Mouse (Mus musculus): Measurements from ENCODE around the gene Srp72. TPM values are rescaled to one million over a fixed set of nuclear protein-coding genes. Genes with fewer than 3 reads are reported as not detected.

Srp72 gene
- 130 TPM for polyA plus RNA-seq (2015; fragmentation: Illumina TruSeq; extraction: RNeasy Lipid Tissue Mini Kit (QIAGEN cat#74804); ENCODE audit: insufficient read depth, low replicate concordance)

DNA sequence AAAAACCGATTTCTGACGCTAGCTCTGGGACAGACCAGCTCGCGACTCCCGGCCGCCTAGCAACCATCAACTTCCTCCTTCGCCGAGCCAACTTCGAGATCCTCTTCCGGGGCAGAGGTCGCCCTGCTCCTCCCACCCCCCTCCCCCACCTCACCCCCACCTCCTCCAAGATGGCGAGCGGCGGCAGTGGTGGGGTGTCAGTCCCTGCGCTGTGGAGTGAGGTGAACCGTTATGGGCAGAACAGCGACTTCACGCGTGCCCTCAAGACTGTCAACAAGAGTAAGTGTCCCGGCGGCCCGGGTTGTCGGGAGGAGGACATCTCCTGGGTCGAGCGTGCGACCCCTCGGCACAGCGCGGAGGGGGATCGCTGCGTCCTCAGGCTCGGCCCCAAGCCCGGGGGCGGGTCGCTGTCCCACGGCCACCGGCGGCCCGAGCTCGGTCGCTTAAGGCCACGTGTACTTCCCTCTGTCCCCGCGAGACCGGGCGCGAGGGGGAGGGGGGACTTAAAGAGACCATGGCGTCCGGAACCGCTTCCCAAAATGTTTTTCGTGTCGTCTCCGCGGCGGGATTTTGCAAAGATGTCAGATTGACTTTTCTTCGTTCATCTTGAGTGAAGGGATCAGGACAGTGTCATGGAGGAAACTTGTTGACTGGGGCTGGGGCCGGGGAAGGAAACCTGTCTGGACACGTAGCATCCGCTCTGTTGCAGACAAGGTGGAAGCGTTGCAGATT, at the start of gene Srp72:
TSS of gene Srp72 (plus strand) at position 130 of the 732 bp plus-strand sequence.

DNA sequence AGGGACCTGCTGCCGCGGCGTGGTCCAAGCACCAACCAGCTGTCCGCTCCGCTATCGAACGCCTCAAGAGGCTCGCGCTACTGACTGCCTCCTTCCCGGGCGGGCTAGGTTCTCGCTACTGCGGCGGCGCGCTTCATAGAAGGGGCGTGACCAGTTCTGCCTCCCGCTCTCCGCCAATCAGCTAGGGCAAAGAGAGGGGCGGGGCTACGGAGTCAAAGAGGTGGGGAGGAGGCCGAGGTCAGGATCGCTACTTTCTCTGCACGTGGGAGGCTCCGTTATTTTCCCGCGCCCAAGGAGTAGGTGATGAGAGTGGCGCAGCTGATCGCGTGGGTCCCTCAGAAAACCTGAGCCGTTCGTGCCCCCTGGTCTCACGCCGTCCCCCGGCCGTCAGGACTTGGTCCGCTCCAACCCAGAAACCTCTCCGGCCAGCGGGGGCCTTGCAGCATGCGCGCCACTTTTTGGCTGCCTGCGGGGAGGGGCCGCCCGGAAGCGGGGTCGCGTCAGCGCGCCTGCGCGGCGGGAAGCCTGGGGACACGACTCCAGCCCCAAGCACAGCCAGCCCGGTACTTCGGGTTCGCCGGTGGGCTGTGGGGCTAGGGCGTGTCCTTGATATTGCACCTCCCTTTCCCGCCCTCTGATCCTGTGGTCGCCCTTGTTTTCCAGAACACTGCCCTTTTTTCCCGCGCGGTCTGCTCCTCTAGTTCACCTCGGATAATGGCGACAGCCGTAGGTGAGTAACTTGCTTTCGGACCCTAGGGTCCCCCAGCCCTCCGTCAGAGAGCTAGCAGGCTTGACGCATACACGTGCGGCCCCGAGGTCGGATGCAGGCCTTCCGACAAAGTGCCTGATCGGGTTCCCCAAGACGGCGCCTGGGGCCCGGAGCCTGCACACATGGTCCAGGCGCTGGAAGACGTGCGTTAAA, 23.1 kb upstream of the Srp72 start, which contains the start of the genes Paics and Ppat:
TSS of gene Paics (plus strand) at position 202 of the 922 bp plus-strand sequence.
TSS of gene Ppat (minus strand) at position 473 of the 922 bp plus-strand sequence.

DNA sequence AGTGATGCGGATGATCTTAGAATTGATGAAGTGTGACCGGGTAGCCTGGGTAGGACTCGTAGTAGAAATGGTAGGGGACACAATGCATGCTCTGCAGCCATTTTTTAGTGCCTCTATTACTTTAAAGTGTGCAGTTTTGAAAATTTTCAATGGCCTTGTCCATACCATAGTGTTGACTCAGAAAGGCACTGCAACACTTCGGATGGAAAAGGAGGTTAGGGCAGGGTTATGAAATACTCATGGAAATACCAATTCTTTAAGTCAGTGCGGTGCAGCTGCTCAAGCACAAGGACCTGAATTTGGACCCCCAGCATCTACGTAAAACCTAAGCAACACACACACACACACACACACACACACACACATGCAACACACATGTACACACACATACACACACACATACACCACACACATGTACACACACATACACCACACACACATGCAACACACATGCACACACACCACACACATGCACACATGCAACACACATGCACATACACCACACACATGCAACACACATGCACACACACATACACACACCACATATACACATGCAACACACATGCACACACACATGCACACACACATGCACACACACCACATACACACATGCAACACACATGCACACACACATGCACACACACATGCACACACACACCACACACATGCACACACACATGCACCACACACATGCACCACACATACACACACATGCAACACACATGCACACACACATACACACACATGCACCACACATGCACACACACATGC, 29.8 kb downstream of the Srp72 start, which contains the start of gene Arl9:
TSS of gene Arl9 (plus strand) at position 5 of the 771 bp plus-strand sequence.

GRCm38 (mm10) chr5:77015544-77016482, 41.3 kb downstream of the Srp72 start, which contains the start of gene Thegl:
Gene Thegl (plus strand): TSS chr5:77016023.

Other genes with a start within 250 kb of the Srp72 start
- 45.0 TPM for gene Aasdh, start 69.2 kb upstream of the Srp72 start, polyA plus RNA-seq (2015; fragmentation: Illumina TruSeq; extraction: RNeasy Lipid Tissue Mini Kit (QIAGEN cat#74804); ENCODE audit: insufficient read depth, low replicate concordance)
- gene Paics, start 23.4 kb upstream of the Srp72 start, polyA plus RNA-seq (2015; fragmentation: Illumina TruSeq; extraction: RNeasy Lipid Tissue Mini Kit (QIAGEN cat#74804); ENCODE audit: insufficient read depth, low replicate concordance) = 142 TPM
- 23.8 TPM for gene Ppat, start 23.1 kb upstream of the Srp72 start, polyA plus RNA-seq (2015; fragmentation: Illumina TruSeq; extraction: RNeasy Lipid Tissue Mini Kit (QIAGEN cat#74804); ENCODE audit: insufficient read depth, low replicate concordance)
- gene Arl9, start 29.4 kb downstream of the Srp72 start, polyA plus RNA-seq (2015; fragmentation: Illumina TruSeq; extraction: RNeasy Lipid Tissue Mini Kit (QIAGEN cat#74804); ENCODE audit: insufficient read depth, low replicate concordance) = 0.59 TPM
- gene Thegl, start 41.3 kb downstream of the Srp72 start, polyA plus RNA-seq (2015; fragmentation: Illumina TruSeq; extraction: RNeasy Lipid Tissue Mini Kit (QIAGEN cat#74804); ENCODE audit: insufficient read depth, low replicate concordance) = not detected
- 22.6 TPM for gene Hopx, start 140.4 kb downstream of the Srp72 start, polyA plus RNA-seq (2015; fragmentation: Illumina TruSeq; extraction: RNeasy Lipid Tissue Mini Kit (QIAGEN cat#74804); ENCODE audit: insufficient read depth, low replicate concordance)
- gene Spink2, start 236.8 kb downstream of the Srp72 start, polyA plus RNA-seq (2015; fragmentation: Illumina TruSeq; extraction: RNeasy Lipid Tissue Mini Kit (QIAGEN cat#74804); ENCODE audit: insufficient read depth, low replicate concordance) = not detected

Data from spleen, adult 10 weeks (tissue).